Mouse (Mus musculus) liver, embryonic 16.5 days (tissue): ENCODE data around the gene Vmn1r21. TPM values are rescaled to one million over a fixed set of nuclear protein-coding genes. Genes with fewer than 3 reads are reported as not detected.

ENCODE experiments used
- ATAC-seq: fragments of 200-750 bp; cut with Nextera tagmentation; 2 replicates; pipeline ENCODE4 v1.8.0; 2017; ENCODE audit warnings: low read depth, mild to moderate bottlenecking, moderate number of reproducible peaks, moderate library complexity
- H3K27ac ChIP-seq: fragments of 300-500 bp; sonication (generic); 2 replicates; pipeline ENCODE4 v1.5.1; 2014; ENCODE audit warnings: mild to moderate bottlenecking, low read length
- H3K27me3 ChIP-seq: fragments of 300-500 bp; sonication (generic); 2 replicates; pipeline ENCODE4 v1.6.1; 2014; ENCODE audit warnings: low read depth, low read length, mixed read lengths; ENCODE audit not compliant: control insufficient read depth, insufficient read depth
- H3K36me3 ChIP-seq: fragments of 300-500 bp; sonication (generic); 2 replicates; pipeline ENCODE4 v1.6.1; 2014; ENCODE audit warnings: mild to moderate bottlenecking; ENCODE audit not compliant: control insufficient read depth, insufficient read depth
- H3K4me1 ChIP-seq: fragments of 300-500 bp; sonication (generic); 2 replicates; pipeline ENCODE4 v1.6.1; 2014; ENCODE audit warnings: low read depth, low read length, mixed read lengths; ENCODE audit not compliant: control insufficient read depth
- H3K4me2 ChIP-seq: fragments of 300-500 bp; sonication (generic); 2 replicates; pipeline ENCODE4 v1.6.1; 2014; ENCODE audit warnings: low read depth, low read length, mixed read lengths
- H3K4me3 ChIP-seq: fragments of 300-500 bp; sonication (generic); 2 replicates; pipeline ENCODE4 v1.5.1; 2014; ENCODE audit warnings: low read depth, mild to moderate bottlenecking, low read length
- H3K9ac ChIP-seq: fragments of 300-500 bp; sonication (generic); 2 replicates; pipeline ENCODE4 v1.6.1; 2014; ENCODE audit warnings: low read depth, low read length
- H3K9me3 ChIP-seq: fragments of 300-500 bp; sonication (generic); replicated peaks from 2 replicates; pipeline ENCODE4 v1.6.1; 2016; ENCODE audit warnings: low read length; ENCODE audit not compliant: control insufficient read depth
- WGBS: fragments of 180-500 bp; shearing (Covaris S2); extraction: QIAGEN DNeasy Blood & Tissue Kit; methylation state at CpG from one replicate; pipeline ENCODE4 v1.1.7; 2014; ENCODE audit not compliant: insufficient replicate concordance; 5-methylcytosine and 5-hydroxymethylcytosine counted together
- polyA plus RNA-seq: library from polyadenylated mRNA; unstranded; fragments of >200 nt; fragmentation: Nextera tagmentation; extraction: Ambion mirVana; gene quantifications from 2 replicates; pipeline ENCODE4 v1.2.1, GENCODE M21; 2015

Gene Vmn1r21
- polyA plus RNA-seq, 1 experiment from 2014 or later = not detected

DNA sequence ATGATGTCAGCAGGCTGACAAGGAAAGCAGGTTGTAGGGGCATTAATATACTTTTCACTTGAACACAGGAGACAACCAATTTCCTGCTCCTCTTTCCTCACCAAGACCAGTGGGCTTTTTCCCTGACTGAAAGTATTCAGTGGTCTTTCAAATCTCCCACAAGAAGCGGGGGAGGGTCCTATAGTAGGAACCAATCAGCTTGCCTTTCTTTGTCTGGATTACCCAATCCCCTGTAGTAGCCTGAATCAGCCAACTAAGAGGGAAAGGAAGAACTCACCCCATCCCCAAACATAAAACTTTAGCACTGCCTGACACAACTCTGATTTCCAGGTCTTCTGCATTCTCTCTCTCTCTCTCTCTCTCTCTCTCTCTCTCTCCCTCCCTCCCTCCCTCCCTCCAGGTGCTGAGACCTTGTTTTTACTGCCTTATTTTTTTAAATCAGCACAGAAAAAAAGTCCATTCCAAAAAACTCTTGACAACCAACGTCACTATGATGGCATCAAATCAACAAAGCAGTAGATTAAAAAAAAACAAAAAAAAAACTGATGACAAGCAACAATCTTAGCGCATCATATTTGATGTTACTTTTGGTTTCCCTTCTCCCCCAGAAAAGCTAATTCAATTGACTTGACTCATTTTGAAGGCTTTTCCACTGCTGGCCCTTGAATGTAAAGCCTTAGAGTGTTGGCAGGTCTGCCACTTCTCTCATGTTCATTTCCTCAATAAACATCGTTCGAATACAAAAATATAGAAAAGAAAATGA lies 27.3 kb downstream of the Vmn1r21 start:
- ATAC-seq = no peak
- peak overlapping the region; percentile 59 for H3K9ac ChIP-seq
- H3K9me3 ChIP-seq = no peaks in the 10 kb centered on the region
- no peaks in the 10 kb centered on the region for H3K36me3 ChIP-seq
- 54% methylated on average over 5 of the region's 5 CpGs for WGBS
- H3K4me3 ChIP-seq = peak overlapping the region; percentile 59
- H3K27me3 ChIP-seq = no peaks in the 10 kb centered on the region
- H3K27ac ChIP-seq = peak overlapping the region; percentile 77
- peaks cover 7% of the 10 kb centered on the region for H3K4me1 ChIP-seq
- peak overlapping the region; percentile 55 for H3K4me2 ChIP-seq

DNA sequence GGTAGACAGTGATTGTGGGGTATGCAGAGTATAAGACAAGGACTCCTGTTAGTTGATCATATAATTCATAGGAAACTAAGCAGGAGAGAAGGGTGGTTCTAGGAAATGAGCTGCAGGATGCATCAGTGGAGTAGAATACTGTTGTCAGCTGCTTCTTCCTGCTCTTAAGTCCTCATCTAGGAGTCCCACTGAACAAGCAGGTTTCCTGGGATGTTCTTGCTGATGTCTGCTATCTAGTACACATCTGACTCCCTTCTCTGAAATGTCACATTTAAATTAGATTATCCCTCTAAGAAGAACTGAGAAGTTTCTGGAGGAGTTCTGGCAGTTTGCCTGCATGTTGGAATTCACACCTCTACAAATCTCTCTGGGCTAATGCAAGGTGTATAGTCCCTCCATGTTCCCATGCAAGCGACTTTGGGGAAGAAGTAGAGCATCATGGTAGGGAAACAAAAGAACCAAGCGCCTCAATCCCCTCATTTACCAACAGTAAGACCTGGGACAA lies 35.7 kb downstream of the Vmn1r21 start:
- no peak for ATAC-seq
- no peak overlapping the region for H3K4me2 ChIP-seq
- no peaks in the 10 kb centered on the region for H3K27me3 ChIP-seq
- 75% methylated on average over 2 of the region's 2 CpGs for WGBS
- H3K4me1 ChIP-seq = peaks cover 2% of the 10 kb centered on the region
- H3K9me3 ChIP-seq = no peaks in the 10 kb centered on the region
- no peak overlapping the region for H3K27ac ChIP-seq
- H3K4me3 ChIP-seq = no peak overlapping the region
- H3K9ac ChIP-seq = no peak overlapping the region
- H3K36me3 ChIP-seq = no peaks in the 10 kb centered on the region

DNA sequence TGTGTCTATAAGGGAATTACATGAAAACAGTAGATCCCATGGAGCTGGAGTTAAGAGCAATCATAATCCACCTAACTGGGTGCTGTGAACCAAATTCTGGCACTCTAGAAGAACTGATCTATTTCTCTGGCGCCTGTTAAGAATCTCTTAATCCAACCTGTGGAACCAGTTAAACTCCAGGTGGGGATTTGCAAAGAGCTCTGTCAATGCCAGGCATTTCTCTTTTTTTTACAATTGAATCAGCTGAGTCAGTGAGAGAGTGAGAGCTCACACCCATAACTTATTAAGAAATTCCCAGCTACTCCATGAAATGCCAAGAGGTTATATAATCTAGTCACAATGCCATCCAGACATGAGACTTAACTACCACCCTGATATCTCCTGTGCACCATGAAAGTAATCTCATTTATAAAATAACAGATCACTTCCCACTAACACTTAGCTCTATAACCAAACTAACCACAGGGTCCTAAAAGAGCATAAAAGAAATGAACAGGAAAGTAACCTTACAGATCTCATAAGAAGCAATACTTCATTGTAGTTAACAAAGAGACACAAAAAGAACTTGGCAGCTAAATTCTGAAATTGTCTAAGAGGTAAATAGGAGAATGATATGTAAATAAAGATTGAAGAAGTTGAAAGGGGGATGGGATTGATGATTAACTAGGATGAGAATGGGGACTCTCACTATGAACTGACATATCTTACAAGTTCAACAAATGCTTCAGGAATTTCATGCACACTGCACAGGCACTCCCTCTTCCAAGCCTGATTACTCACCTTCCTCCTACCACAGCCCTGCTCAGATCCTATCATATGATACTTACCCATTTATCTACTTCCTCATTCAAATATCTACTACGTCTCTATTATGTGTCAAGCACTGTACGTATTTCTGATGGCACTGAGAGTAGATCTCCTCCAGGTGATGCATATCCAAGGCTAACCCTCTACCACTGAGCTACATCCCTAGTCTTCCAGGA lies 38.1 kb downstream of the Vmn1r21 start:
- peak; percentile 43; the same call in 1 of the 2 replicates for ATAC-seq
- WGBS = 44% methylated on average over 3 of the region's 3 CpGs
- H3K4me2 ChIP-seq = no peak overlapping the region
- H3K27ac ChIP-seq = no peak overlapping the region
- peaks cover 2% of the 10 kb centered on the region for H3K4me1 ChIP-seq
- no peaks in the 10 kb centered on the region; the same call in 1 of the 2 replicates for H3K36me3 ChIP-seq
- no peaks in the 10 kb centered on the region for H3K27me3 ChIP-seq
- H3K9me3 ChIP-seq = no peaks in the 10 kb centered on the region
- H3K9ac ChIP-seq = no peak overlapping the region
- H3K4me3 ChIP-seq = no peak overlapping the region

DNA sequence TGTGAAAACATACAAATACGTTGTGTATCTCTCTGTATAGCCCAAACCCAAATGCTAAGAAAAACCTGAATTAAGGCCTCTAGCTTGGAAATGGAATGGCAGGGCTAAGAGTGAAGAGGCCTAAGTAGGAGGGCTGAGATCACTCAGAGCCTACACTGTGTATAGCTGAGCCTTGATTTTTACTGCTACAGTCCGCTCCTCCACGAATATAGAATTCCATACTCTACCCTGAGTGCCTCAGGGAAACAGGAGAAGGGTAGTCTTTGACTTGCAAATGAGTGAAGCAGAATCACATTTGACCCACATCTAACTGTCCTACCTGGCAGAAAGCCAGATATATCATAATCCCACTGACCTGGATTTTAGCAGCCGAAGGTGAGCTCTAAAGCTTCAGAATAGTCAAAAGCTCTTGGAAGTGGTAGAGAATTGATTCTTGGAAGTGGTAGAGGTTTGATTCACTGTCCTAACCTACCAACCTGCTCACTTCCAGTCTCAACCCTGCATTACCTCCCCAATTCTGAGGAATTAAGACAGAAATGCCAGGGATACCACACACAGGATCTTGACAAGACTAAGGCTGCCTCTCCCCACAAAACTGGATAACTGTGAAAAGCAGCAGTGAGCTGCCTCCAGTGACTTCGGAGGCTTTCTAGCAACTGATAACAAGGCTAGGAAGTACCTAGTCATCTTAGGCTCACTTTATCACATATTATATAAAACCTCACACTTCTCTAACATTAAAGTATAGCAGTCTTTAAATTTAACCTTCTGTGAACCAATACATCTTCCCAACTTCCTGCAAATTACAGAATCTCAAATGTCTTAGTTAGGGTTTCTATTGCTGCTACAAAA lies 44.7 kb downstream of the Vmn1r21 start:
- Histone ChIP-seq H3K27me3 (no peaks in the 10 kb centered on the region), H3K27ac (peak overlapping the region; percentile 18; the same call in 1 of the 2 replicates), H3K4me2 (no peak overlapping the region; the same call in 1 of the 2 replicates), H3K4me1 (peaks cover 14% of the 10 kb centered on the region), H3K9ac (no peak overlapping the region), H3K9me3 (no peaks in the 10 kb centered on the region), H3K4me3 (no peak overlapping the region), H3K36me3 (no peaks in the 10 kb centered on the region; the same call in 1 of the 2 replicates)
- ATAC-seq = peak; percentile 69
- WGBS = 83% methylated on average over 5 of the region's 5 CpGs

DNA sequence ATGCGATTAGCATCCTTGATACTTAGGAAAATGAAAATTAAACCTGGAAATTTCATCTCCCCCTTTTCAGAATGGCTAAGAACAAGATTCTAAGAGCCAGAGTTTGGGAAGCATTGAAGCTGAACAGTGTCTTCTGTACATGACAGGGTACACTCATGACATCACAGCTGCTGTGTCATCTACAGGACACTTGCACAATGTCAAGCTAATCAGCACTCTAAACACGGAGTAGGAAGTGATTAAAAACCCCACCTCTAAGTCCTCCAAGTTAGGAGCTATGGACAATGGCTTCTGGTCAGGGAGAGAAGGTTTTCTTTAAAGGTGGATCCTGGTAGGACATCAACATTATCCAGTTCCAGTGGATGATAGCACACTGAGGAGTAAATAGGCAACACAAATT lies 47.0 kb downstream of the Vmn1r21 start:
- 49% methylated on average over 2 of the region's 2 CpGs for WGBS
- Histone ChIP-seq H3K27me3 (no peaks in the 10 kb centered on the region), H3K4me3 (no peak overlapping the region), H3K9me3 (no peaks in the 10 kb centered on the region), H3K9ac (no peak overlapping the region), H3K4me2 (no peak overlapping the region), H3K36me3 (no peaks in the 10 kb centered on the region; the same call in 1 of the 2 replicates), H3K4me1 (peaks cover 14% of the 10 kb centered on the region), H3K27ac (no peak overlapping the region)
- no peak for ATAC-seq

DNA sequence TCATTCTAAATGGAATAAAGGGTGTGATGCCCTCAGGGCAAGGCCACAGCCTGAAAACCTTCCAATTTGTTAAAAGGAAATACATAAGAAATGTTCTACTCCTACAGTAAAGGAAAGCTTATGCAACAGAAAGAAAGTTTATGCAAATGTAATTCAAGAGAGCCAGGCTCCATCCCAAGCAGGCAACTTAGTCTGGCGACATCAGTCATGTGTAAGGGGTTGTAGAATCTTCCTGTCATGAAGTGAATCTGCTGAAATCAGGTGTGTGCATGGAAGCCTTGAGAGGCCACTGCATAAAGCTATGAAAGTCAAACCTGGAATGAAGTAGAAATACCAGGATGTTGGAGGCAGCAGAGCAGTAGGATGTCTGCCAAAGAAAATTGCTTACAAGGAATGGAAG lies 51.2 kb downstream of the Vmn1r21 start:
- ATAC-seq = no peak
- Histone ChIP-seq H3K27ac (no peak overlapping the region), H3K27me3 (no peaks in the 10 kb centered on the region), H3K4me1 (no peaks in the 10 kb centered on the region; the same call in 1 of the 2 replicates), H3K9ac (no peak overlapping the region), H3K9me3 (no peaks in the 10 kb centered on the region), H3K4me3 (no peak overlapping the region), H3K36me3 (no peaks in the 10 kb centered on the region), H3K4me2 (no peak overlapping the region)
- WGBS = 81% methylated on average over 1 of the region's 1 CpGs

DNA sequence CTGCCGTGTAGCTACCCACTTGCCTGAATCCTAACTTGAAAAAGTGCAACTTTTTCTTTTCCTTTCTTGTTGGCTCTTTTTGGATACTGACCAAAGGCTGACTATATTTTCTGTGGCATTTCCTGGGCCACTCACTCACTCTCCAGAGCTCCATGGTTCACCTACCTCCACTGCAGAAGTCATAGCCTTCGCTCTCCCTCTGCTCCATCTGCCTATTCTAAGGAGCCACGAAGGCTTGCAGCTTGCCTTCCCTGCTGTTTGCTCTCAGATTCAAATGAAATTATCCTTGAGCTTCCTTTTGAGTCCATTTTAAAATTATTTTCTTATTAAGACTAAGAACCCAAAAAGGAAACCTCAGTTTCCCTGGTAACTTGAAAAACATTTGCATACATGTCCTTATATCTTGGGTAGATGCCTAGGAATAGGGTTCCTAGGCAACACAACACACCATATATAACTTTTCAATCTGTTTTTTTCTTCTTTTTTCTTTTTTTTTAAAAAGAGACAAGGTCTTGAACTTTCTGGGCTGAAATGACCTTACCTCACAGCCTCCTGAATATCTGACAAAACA lies 53.2 kb downstream of the Vmn1r21 start:
- Histone ChIP-seq H3K9ac (no peak overlapping the region), H3K4me2 (no peak overlapping the region), H3K4me1 (peaks cover 2% of the 10 kb centered on the region; the same call in 1 of the 2 replicates), H3K9me3 (no peaks in the 10 kb centered on the region), H3K27ac (no peak overlapping the region), H3K36me3 (no peaks in the 10 kb centered on the region), H3K4me3 (no peak overlapping the region), H3K27me3 (no peaks in the 10 kb centered on the region)
- 83% methylated on average over 3 of the region's 3 CpGs for WGBS
- ATAC-seq = no peak

DNA sequence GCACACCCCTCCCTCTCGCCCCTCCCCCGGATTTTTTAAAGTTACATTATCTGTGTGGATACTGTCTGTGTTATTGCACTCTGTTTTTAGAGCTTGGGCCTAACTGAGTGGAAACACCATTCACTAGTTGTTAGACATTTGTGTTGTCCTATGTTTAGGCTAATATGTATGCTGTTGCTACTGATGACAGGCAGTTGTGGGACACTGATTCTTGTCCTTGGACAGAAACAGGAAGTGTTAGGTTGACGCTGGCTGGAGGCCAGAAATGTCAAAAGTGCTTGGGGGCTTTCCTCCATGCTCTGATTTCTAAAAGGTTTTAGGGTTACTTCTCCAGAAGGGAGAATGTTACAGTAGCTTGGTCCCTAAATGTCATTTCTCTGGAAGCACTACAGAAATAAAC lies 54.3 kb downstream of the Vmn1r21 start:
- Histone ChIP-seq H3K27ac (no peak overlapping the region), H3K9ac (no peak overlapping the region), H3K9me3 (no peaks in the 10 kb centered on the region), H3K4me3 (no peak overlapping the region), H3K36me3 (no peaks in the 10 kb centered on the region), H3K4me1 (peaks cover 2% of the 10 kb centered on the region; the same call in 1 of the 2 replicates), H3K27me3 (no peaks in the 10 kb centered on the region), H3K4me2 (no peak overlapping the region)
- WGBS = 51% methylated on average over 3 of the region's 3 CpGs
- no peak for ATAC-seq
